Mouse (Mus musculus) urinary bladder, adult 2 months (tissue): Measurements from ENCODE around the gene Gm28434. TPM values are rescaled to one million over a fixed set of nuclear protein-coding genes. Genes with fewer than 3 reads are reported as not detected.

Source experiments
- DNase-seq: peaks from one replicate; pipeline ENCODE4 v3.0.0; 2022; ENCODE audit warnings: low spot score
- polyA plus RNA-seq: library from polyadenylated mRNA; depleted of rRNA; stranded (reverse); fragments of >200 nt; gene quantifications from 2 replicates; pipeline ENCODE4 v1.2.3, GENCODE M21; 2012; rRNA removed

Gm28434 gene
- not detected in 2 replicates for polyA plus RNA-seq

DNA sequence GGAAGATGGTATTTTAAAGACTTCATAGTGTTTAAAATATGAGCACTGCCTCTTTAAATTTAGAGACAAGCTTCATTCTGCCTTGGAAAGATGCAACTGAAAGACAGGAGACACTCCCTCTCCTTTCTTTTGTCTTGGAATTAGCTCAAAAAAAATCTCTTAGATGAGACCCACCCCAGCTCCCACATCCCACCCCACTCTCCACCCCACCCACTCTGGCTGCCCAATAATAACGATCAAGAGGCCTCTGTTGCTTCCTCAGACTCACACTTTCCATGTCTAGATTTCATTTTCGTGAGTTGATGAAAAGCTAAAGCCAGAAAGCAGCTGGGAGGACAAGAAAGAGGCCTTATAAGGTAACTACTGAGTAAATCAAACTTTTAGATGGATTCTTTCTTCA is at the start of gene Gm28434, which contains the start of gene 2310003L06Rik:
Gene Gm28434, plus strand, starts transcription at position 317 of the 400 bp plus-strand sequence.
Gene 2310003L06Rik, plus strand, starts transcription at position 259 of the 400 bp plus-strand sequence.
- no peak for DNase-seq

DNA sequence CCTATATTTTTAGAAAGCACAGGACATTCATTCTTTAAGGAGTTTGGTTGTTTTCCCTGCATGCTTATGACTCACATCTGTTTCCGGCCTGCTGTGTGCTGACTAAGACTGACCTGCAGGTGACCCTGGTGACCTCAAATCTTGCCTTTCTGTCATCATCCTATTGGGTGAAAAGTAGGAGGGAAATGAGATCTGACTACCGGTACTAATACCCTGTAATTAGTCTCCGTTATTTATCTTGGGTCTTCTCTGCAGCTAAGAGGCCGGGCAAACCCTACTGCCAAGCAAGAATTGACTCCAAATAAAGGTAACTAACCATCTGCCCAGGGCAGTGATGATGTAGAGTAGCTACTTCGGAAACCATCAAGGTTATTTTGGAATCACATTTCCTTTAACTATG is 43.9 kb upstream of the Gm28434 start, which contains the start of gene Csn3:
Gene Csn3, plus strand, starts transcription at position 208 of the 400 bp plus-strand sequence.
- DNase-seq: no peak

DNA sequence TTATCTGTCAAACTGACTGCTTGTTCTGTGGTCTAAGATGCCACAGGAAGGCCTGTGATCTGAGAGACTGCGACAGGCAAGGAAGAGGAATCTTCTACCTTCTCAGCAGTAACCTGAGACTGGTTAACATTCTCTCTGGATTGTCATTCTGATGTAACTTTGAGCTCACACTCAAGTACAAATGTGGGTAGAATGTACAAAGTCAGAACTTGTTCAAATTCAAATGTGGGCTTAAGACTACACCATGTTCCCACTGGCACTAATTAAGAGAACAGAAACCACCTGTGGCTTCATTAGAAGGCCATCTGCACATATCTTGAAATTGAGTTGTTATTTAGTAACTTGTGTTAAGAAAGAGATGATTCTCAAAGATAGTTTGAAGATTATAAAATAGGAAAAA is 37.7 kb upstream of the Gm28434 start:
- no peak for DNase-seq

DNA sequence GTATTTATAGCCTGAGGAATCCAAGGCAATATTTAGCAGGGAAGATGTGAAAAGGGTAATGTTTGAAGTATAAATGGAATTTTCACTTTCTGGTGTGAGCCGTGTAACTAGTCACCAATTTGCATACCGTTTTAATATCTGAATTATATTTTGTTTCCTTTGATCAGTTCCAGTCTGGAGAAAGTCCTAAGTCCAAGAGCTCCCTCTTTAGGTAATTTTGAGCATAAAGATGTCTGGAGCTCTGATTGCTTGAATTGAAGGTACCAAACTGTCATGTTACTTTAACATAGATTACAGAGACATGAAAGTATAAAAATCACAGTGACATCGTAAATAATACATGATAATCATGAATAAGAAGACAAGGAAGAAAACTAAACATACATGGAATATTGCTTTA is 28.6 kb upstream of the Gm28434 start:
- DNase-seq: no peak

DNA sequence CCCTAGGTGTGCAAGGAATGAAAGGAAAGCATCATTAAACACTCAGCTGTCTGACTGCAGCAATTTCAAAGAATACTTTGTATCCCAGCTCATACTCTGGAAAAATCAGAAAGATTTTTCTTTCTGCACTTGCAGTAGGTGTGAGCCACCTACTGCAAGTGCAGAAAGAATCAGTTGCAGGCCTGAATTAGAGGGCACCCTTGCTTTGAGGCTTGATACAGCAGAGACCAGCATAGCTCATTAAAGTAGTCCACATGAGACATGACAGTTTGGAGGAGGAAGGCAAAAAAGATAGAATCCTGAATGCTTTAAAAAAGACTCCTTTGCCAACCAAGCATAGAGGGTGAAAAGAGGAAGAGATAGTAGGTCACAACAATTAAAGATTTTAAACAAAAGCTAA is 26.8 kb upstream of the Gm28434 start:
- no peak for DNase-seq

DNA sequence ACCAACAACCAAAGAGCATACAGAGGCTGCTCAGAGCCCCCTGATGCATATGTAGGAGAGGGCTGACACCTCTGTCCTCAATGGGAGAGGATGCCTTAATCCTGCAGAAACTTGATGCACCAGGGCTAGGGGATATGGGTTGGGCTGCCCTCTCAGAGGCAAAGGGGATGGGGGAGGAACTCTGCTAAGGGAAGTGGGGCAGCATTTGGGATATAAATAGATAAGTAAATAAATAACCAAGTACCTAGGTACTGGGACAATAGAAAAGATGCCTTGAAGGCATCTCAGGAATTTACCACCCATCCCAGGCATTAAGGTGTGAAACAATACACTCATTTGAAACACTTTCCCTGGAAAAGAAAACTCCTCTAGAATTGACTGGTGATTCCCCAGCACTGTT is 17.5 kb upstream of the Gm28434 start:
- no peak for DNase-seq

DNA sequence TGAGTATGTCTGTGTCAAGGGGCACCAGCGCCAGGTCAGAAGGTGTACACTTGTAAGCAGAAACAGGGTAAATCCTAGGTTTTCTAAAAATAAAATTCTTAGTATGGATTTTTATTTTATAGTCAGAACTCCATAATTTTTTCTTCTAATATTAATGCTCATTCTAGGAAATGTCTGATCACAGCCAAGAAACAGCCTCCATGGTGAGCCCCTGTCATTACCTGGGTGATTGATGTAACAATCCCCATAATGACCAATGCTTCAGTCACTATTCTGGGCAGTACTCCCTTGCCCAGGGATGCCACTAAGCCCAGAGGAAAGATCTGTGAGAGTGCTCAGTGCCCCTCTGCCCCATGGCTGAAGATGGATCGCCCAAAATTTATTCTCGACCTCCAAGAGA is 9.8 kb downstream of the Gm28434 start, which contains the start of gene Cabs1:
Gene Cabs1, plus strand, starts transcription at position 301 of the 400 bp plus-strand sequence.
- DNase-seq: no peak

DNA sequence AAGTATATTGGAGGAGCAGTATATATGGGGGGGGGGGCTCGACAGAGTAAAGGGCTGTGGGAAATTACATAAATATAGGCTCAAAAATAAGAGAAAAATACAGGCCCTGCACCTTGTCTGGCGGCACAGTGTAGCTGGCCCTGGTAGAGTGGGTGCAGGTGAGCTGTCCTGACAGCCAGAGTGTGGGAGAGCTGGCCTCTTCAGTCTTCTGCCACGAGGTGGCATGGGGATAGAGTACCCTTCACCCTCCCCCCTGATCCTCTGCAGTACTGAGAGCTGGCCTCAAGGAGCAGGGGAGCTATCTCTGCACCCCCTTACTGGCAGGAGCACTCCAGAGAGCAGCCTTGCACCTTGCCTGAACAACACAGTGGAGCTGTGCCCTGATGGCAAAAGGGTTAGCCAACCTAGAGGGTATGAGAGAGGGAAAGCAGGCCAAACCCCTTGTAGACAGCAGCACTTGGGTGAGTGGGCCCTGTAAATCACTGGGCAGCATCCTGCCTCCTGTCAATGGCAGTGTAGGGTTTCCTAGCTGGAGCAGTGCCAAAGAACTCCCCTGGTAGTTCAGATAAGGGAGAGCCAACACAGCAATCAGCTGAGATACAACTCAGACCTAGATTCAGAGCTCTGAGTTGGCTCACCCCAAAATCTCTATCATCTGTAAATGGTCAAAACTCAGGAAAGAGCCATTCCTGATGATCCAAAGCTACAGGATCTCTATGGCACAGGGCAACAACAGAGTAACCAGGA is 13.3 kb downstream of the Gm28434 start:
- no peak for DNase-seq

DNA sequence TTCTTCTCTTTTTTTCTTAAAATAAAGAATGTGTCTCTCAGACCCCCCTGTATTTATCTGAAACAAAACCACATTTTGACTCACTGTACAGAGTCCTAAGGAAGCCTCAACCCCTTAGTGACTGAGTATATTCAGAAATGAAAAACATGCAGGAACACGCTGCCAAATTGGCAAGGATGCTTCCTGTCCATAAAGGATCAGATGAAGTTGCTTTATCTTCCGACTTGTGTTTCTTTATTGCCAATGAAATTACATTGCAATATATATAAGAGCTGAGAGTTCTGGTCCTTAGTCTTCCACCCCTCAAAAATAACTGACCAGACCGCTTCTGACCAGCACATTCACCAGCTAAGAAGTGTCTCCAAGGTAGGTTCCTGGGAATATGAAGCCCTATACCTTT is 32.9 kb downstream of the Gm28434 start, which contains the start of gene Smr3a:
Gene Smr3a, plus strand, starts transcription at position 301 of the 400 bp plus-strand sequence.
- DNase-seq: no peak

DNA sequence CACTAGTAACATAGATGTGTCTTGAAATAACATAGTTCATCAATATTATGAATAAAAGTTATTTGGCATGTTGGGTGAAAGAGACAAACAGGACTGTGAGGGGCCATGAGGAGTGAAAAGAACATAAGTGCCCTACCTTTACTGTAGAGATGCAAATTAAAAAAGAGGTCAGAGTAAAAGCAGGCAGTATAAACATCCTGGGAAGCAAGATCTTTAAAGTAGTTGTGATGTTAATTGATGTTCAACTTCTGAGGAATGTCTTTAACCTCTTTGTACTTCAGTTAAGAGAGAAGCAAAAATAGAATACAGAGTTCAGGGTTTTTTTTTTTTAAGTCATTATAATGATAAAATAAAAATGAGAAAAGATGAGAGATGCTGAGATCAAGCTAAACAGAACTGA is 35.9 kb downstream of the Gm28434 start:
- DNase-seq: no peak

Other genes with a start within 250 kb of the Gm28434 start
- not detected in 2 replicates for gene Csn1s2a, start 194.9 kb upstream of the Gm28434 start, polyA plus RNA-seq
- gene Csn1s2b, start 161.4 kb upstream of the Gm28434 start, polyA plus RNA-seq: not detected in 2 replicates
- gene Prr27, start 143.8 kb upstream of the Gm28434 start, polyA plus RNA-seq: not detected in 2 replicates
- gene Odam, start 84.5 kb upstream of the Gm28434 start, polyA plus RNA-seq: 0.10 TPM in 1 of 2 replicates, not detected in the other
- gene Csn3, start 43.9 kb upstream of the Gm28434 start, polyA plus RNA-seq: not detected in 2 replicates
- gene 2310003L06Rik, start 58 bp upstream of the Gm28434 start, polyA plus RNA-seq: not detected in 2 replicates
- gene Cabs1, start 9.9 kb downstream of the Gm28434 start, polyA plus RNA-seq: not detected in 2 replicates
- gene Smr3a, start 33.0 kb downstream of the Gm28434 start, polyA plus RNA-seq: not detected in 2 replicates
- not detected in 2 replicates for gene Smr2, start 117.0 kb downstream of the Gm28434 start, polyA plus RNA-seq
- not detected in 2 replicates for gene Gm11116, start 142.0 kb downstream of the Gm28434 start, polyA plus RNA-seq
- not detected in 2 replicates for gene Gm11115, start 184.6 kb downstream of the Gm28434 start, polyA plus RNA-seq